Mouse (Mus musculus) liver, embryonic 11.5 days (tissue): ENCODE results near the gene Fam228a. TPM values are rescaled to one million over a fixed set of nuclear protein-coding genes. Genes with fewer than 3 reads are reported as not detected.

Experiments
- ATAC-seq: fragments of 200-750 bp; cut with Nextera tagmentation; replicated peaks from 2 replicates; pipeline ENCODE4 v1.8.0; 2017; ENCODE audit warnings: moderate number of reproducible peaks, mild to moderate bottlenecking, moderate TSS enrichment, moderate library complexity; ENCODE audit not compliant: low FRiP score
- DNase-seq: peaks from one replicate; pipeline ENCODE4 v3.0.0-alpha.2; 2017; ENCODE audit warnings: low spot score
- H3K27ac ChIP-seq: fragments of 300-500 bp; sonication (generic); 2 replicates; pipeline ENCODE4 v1.5.1; 2014; ENCODE audit warnings: mild to moderate bottlenecking, low read depth, low read length, control low read depth
- H3K27me3 ChIP-seq: fragments of 300-500 bp; sonication (generic); replicated peaks from 2 replicates; pipeline ENCODE4 v1.6.1; 2014; ENCODE audit warnings: low read length, mixed read lengths; ENCODE audit not compliant: control insufficient read depth, insufficient read depth
- H3K36me3 ChIP-seq: fragments of 300-500 bp; sonication (generic); 2 replicates; pipeline ENCODE4 v1.6.1; 2014; ENCODE audit warnings: mild to moderate bottlenecking, low read length, moderate library complexity, mixed read lengths; ENCODE audit not compliant: control insufficient read depth, insufficient read depth
- H3K4me1 ChIP-seq: fragments of 300-500 bp; sonication (generic); replicated peaks from 2 replicates; pipeline ENCODE4 v1.6.1; 2014; ENCODE audit warnings: low read length, mixed read lengths; ENCODE audit not compliant: control insufficient read depth, insufficient read depth
- H3K4me2 ChIP-seq: fragments of 300-500 bp; sonication (generic); 2 replicates; pipeline ENCODE4 v1.6.1; 2014; ENCODE audit warnings: mild to moderate bottlenecking, control low read depth, moderate library complexity
- H3K4me3 ChIP-seq: fragments of 300-500 bp; sonication (generic); 2 replicates; pipeline ENCODE4 v1.5.1; 2014; ENCODE audit warnings: low read depth, low read length, control low read depth
- H3K9ac ChIP-seq: fragments of 300-500 bp; sonication (generic); 2 replicates; pipeline ENCODE4 v1.6.1; 2014; ENCODE audit warnings: low read depth, low read length, control low read depth
- H3K9me3 ChIP-seq: fragments of 300-500 bp; sonication (generic); 2 replicates; pipeline ENCODE4 v1.6.1; 2016; ENCODE audit warnings: low read length, inconsistent platforms, mixed read lengths; ENCODE audit not compliant: control insufficient read depth
- WGBS: fragments of 180-500 bp; shearing (Covaris S2); extraction: QIAGEN DNeasy Blood & Tissue Kit; methylation state at CpG from one replicate; pipeline ENCODE4 v1.1.7; 2014; 5-methylcytosine and 5-hydroxymethylcytosine counted together
- polyA plus RNA-seq: library from polyadenylated mRNA; unstranded; fragments of >200 nt; fragmentation: Nextera tagmentation; extraction: Ambion mirVana; gene quantifications from 2 replicates; pipeline ENCODE4 v1.2.1, GENCODE M21; 2014

Gene Fam228a
- polyA plus RNA-seq, 1 experiment from 2014 or later = 0.19 TPM

DNA sequence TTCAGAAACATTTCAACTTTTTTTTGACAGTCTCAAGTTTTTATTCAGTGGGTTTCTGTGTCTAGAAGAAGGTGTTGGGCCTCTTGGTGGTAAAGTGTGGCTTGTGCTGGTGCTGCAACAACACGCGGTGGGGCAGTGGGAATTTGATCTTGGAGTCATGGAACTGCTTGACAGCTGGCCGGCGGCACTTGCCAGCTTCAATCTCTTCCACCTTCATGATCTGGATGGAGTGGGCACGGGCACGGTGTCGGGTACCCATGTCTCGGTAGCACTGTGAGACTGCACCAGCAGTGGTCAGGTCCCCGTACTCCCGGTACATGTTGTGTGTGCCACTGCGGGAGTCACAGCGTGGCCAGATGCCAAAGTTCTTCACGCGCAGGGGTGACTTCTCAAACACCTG, 48.9 kb downstream of the Fam228a start:
- no peak overlapping the region for H3K4me3 ChIP-seq
- no peak for ATAC-seq
- H3K36me3 ChIP-seq = no peaks in the 10 kb centered on the region
- no peak for DNase-seq
- no peaks in the 10 kb centered on the region for H3K9me3 ChIP-seq
- H3K4me2 ChIP-seq = no peak overlapping the region
- 92% methylated on average over 14 of the region's 14 CpGs for WGBS
- no peak overlapping the region for H3K9ac ChIP-seq
- H3K27ac ChIP-seq = no peak overlapping the region
- no peaks in the 10 kb centered on the region; the same call in 1 of the 2 replicates for H3K4me1 ChIP-seq
- H3K27me3 ChIP-seq = no peaks in the 10 kb centered on the region

DNA sequence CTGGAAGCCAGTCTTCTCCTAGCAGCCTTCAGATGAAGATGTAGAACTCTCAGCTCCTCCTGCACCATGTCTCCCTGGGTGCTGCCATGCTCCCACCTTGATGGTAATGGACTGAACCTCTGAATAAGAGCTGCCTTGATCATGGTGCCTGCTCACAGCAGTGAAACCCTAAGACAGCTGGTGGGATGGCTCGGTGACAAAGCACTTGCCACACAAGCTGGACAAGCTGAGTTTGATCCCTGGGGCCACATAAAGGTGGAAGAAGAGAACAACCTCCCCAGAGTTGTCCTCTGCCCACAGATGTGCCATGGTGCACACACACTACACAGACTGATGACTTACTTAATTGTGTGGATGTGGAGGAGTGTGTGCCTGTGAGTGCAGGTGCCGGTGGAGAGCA, 49.8 kb downstream of the Fam228a start:
- DNase-seq (no peak), ATAC-seq (no peak)
- Histone ChIP-seq H3K36me3 (no peaks in the 10 kb centered on the region), H3K4me3 (no peak overlapping the region), H3K9me3 (no peaks in the 10 kb centered on the region), H3K9ac (no peak overlapping the region), H3K27me3 (no peaks in the 10 kb centered on the region), H3K4me1 (peaks cover 1% of the 10 kb centered on the region), H3K27ac (no peak overlapping the region), H3K4me2 (no peak overlapping the region)
- WGBS = 88% methylated on average over 2 of the region's 2 CpGs

DNA sequence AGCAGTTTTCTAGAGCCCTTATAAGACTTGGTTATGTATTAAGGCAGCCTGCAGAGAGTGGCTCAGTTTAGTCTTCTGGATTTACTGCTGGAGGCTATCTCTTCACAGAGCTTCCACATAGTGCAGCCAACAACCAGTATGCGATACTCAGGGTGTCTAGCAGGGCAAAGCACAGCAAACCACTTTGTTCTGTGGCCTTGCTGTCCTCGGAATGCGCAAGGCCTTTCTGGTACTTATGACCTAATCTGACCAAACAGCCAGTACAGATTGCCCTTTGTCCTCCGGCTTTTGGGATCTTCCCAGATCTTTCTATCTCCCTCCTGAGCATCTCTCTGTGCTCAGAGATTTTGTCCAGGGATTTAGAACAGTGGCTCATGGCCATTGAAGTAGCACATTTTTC, 52.8 kb downstream of the Fam228a start:
- H3K27me3 ChIP-seq = no peaks in the 10 kb centered on the region
- peaks cover 14% of the 10 kb centered on the region for H3K4me1 ChIP-seq
- H3K4me3 ChIP-seq = no peak overlapping the region
- 74% methylated on average over 4 of the region's 4 CpGs for WGBS
- no peak overlapping the region for H3K9ac ChIP-seq
- no peak overlapping the region for H3K27ac ChIP-seq
- no peak for ATAC-seq
- H3K4me2 ChIP-seq = no peak overlapping the region
- no peak for DNase-seq
- H3K9me3 ChIP-seq = no peaks in the 10 kb centered on the region
- no peaks in the 10 kb centered on the region for H3K36me3 ChIP-seq

DNA sequence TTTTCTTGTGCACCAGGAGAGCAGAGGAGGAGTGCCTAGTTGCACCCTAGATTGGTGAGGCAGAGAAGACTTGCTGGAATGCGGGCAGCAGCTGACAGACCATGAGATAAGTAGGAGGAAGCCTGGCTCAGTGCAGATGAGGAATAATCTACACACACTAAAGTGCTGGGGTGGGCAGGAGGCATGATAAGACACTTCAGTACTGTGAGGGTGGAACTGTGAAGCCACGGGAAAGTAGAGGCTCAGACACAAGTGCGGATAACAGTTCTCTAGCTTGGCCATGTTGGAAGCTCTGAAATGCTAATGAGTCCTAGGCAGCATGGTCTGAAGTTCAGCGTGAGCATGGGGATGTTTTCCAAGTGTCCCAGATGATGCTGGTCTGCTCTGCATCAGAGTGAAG, 58.3 kb downstream of the Fam228a start:
- H3K27ac ChIP-seq = peak overlapping the region; percentile 49
- H3K4me2 ChIP-seq = peak overlapping the region; percentile 49
- H3K4me1 ChIP-seq = peaks cover 23% of the 10 kb centered on the region
- H3K4me3 ChIP-seq = 0 out of 2 replicates have a peak overlapping the region, but pooled peaks have one; percentile 10
- no peaks in the 10 kb centered on the region for H3K36me3 ChIP-seq
- H3K9me3 ChIP-seq = no peaks in the 10 kb centered on the region
- DNase-seq (peak; percentile 52), ATAC-seq (peak; percentile 100)
- no peaks in the 10 kb centered on the region for H3K27me3 ChIP-seq
- H3K9ac ChIP-seq = peak overlapping the region; percentile 12
- WGBS = 23% methylated on average over 4 of the region's 4 CpGs

DNA sequence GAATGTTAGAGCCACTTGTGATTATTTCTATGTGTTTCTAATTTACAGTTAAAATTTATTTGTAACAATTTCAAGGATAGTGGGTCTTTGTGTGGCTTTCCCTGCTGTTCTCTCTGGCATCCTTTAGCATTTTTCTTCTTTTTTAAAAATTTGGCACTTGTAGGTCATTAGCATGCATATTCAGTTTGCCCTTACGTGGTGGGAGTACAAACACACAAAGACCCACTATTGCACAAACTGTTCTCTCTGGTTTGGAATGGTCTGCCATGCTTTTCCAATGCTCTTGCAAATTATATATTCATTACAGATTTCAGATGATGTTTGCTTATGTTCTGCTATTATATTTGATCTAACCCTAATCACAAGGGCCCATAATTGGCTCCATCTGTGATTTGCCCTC, 61.9 kb downstream of the Fam228a start:
- 81% methylated on average over 1 of the region's 1 CpGs for WGBS
- no peak for DNase-seq
- Histone ChIP-seq H3K27me3 (no peaks in the 10 kb centered on the region), H3K27ac (no peak overlapping the region), H3K36me3 (peaks cover 7% of the 10 kb centered on the region; the same call in 1 of the 2 replicates), H3K9ac (no peak overlapping the region), H3K9me3 (no peaks in the 10 kb centered on the region), H3K4me2 (no peak overlapping the region), H3K4me3 (no peak overlapping the region), H3K4me1 (peaks cover 15% of the 10 kb centered on the region)
- ATAC-seq = no peak

DNA sequence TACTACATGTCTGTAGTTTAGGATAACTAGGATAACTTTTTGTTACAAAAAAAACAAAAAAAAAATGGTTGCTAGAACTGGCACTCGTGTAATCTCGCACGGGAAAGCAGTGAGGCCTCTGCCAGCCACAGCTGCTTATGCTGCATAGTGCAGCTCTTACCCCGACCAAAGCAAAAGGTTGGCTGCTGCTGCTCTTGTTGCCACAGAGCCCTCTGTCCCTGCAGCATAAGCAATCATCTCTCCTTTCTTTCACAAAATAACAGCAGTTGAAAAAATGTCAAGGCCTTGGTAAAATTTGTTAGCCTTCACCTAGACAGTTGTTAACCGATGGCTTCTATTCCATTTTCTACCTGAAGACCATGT, 72.6 kb downstream of the Fam228a start:
- H3K4me3 ChIP-seq = no peak overlapping the region

GRCm38 (mm10) chr12:4664929-4665674, 73.1 kb downstream of the Fam228a start:
- DNase-seq (no peak), ATAC-seq (no peak)
- H3K27ac ChIP-seq = no peak overlapping the region
- no peaks in the 10 kb centered on the region for H3K4me1 ChIP-seq
- peaks cover 11% of the 10 kb centered on the region for H3K36me3 ChIP-seq
- 61% methylated on average over 7 of the region's 7 CpGs for WGBS
- no peak overlapping the region for H3K4me3 ChIP-seq
- H3K27me3 ChIP-seq = no peaks in the 10 kb centered on the region
- no peaks in the 10 kb centered on the region for H3K9me3 ChIP-seq
- H3K9ac ChIP-seq = no peak overlapping the region
- H3K4me2 ChIP-seq = no peak overlapping the region

More for the DNA sequence above, 72.6 kb downstream of the Fam228a start:
- Histone ChIP-seq H3K9ac (no peak overlapping the region), H3K27ac (no peak overlapping the region), H3K9me3 (no peaks in the 10 kb centered on the region), H3K36me3 (peaks cover 8% of the 10 kb centered on the region), H3K4me2 (no peak overlapping the region), H3K4me1 (no peaks in the 10 kb centered on the region), H3K27me3 (no peaks in the 10 kb centered on the region)
- WGBS = 87% methylated on average over 5 of the region's 5 CpGs
- no peak for ATAC-seq
- DNase-seq = no peak

Other genes with a start within 250 kb of the Fam228a start
- 43.0 and 43.7 TPM in 2 replicates for gene Itsn2, start 145.8 kb downstream of the Fam228a start, polyA plus RNA-seq
- not detected in 2 replicates for gene Gm3625, start 145.5 kb downstream of the Fam228a start, polyA plus RNA-seq
- gene Pfn4, start 30.6 kb upstream of the Fam228a start, polyA plus RNA-seq = 2.5 and 3.3 TPM in 2 replicates
- 2.2 and 2.5 TPM in 2 replicates for gene Fam228b, start 30.8 kb upstream of the Fam228a start, polyA plus RNA-seq
- gene Sf3b6, start 79.1 kb upstream of the Fam228a start, polyA plus RNA-seq = 302 and 314 TPM in 2 replicates
- 4.5 and 5.8 TPM in 2 replicates for gene Fkbp1b, start 103.2 kb upstream of the Fam228a start, polyA plus RNA-seq
- gene Wdcp, start 104.9 kb upstream of the Fam228a start, polyA plus RNA-seq = 28.7 and 31.0 TPM in 2 replicates
- 117 and 122 TPM in 2 replicates for gene Mfsd2b, start 135.9 kb upstream of the Fam228a start, polyA plus RNA-seq
- 50.9 and 57.3 TPM in 2 replicates for gene Ubxn2a, start 169.3 kb upstream of the Fam228a start, polyA plus RNA-seq
- gene Atad2b, start 178.9 kb upstream of the Fam228a start, polyA plus RNA-seq = 11.8 and 12.8 TPM in 2 replicates